Mouse (Mus musculus): Measurements from ENCODE around the gene Prkacb. TPM values are rescaled to one million over a fixed set of nuclear protein-coding genes. Genes with fewer than 3 reads are reported as not detected.

Prkacb gene
- polyA plus RNA-seq (2015; fragmentation: Nextera tagmentation; extraction: Ambion mirVana): 133 and 140 TPM in 2 replicates

DNA sequence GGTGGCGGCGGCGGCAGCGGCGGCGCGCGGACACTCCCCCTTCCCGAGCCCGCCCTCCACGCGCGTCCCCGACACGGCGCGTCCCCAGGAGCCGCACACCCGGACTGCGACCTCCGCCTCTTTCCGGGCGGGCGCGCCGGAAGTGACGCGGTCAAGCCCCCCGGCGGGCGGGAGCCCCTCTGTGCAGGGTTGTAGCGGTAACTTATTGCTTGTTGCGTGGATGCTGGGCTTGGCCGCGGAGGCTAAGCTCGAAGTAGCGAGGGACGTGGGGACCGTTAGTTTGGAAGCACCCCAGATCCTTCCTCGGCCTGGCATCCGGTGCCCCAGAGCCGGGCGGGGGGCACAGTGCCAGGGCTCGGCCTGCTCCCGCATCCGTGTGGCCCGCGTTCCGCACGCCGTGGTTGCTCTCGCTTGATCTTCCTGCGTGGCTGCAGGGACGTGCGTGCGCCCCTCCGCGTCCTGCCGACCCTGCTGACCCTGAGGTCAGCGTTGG lies at the start of gene Prkacb:
TSS of gene Prkacb (minus strand) at position 90 of the 493 bp plus-strand sequence.
- Histone ChIP-seq H3K27me3 (no peaks in the 10 kb centered on the region), H3K9ac (peak within 1 kb of the TSS; percentile 95), H3K27ac (replicated peaks) (peak within 1 kb of the TSS; percentile 91), H3K9me3 (no peaks in the 10 kb centered on the region), H3K36me3 (no peaks in the 10 kb centered on the region), H3K4me3 (peak within 1 kb of the TSS; percentile 96), H3K4me2 (peak within 1 kb of the TSS; percentile 67), H3K4me1 (replicated peaks) (peaks cover 24% of the 10 kb centered on the region)
- ATAC-seq (ENCODE audit: low read depth): peak; percentile 98
- WGBS: under 1% methylated on average over 54 of the region's 60 CpGs

DNA sequence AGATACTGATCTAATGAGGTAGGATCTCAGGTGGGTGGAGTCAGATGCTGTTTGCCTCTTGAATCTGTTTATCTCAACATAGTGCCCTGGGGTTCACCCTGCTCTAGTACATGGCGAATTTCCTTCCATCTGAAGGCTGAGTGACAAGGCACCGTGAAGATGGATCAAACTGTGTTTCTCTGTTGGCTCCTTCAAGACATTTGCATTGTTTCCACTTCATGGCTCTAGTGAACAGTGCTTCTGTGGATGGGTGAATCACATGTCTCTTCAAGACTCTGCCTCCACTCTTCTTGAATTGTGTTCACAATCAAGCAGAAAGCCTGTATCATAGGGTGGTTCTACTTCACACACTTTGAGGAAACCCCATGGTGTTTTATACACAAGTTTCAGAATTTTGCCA lies 47.5 kb upstream of the Prkacb start:
- ATAC-seq (ENCODE audit: low read depth): no peak
- Histone ChIP-seq H3K4me2 (no peak overlapping the region), H3K4me3 (no peak overlapping the region), H3K36me3 (no peaks in the 10 kb centered on the region), H3K9me3 (no peaks in the 10 kb centered on the region), H3K27ac (replicated peaks) (no peak overlapping the region), H3K27me3 (no peaks in the 10 kb centered on the region), H3K4me1 (replicated peaks) (no peaks in the 10 kb centered on the region), H3K9ac (no peak overlapping the region)
- 86% methylated on average over 2 of the region's 2 CpGs for WGBS

DNA sequence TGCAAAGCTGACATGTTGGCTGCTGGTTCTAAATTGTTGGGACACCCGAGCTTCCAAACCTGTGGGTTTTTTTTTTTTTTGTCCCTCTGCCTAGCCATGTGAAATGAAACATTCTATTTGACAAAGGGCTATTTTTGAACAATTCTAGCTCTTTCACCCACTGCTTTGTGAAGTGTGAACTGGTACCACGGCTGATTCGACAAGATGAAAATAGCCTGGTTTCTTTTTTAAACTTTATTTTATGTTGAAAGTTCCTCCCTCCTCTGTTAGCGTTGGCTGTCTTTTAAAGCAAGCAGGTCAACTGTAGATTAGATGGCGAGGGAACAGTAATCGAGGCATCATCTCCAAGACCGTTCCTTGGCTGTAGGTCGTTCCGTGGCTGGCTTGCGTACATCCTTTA lies 44.6 kb upstream of the Prkacb start:
- ATAC-seq (ENCODE audit: low read depth): no peak
- H3K9me3 ChIP-seq: no peaks in the 10 kb centered on the region
- no peaks in the 10 kb centered on the region for H3K27me3 ChIP-seq
- peaks cover 24% of the 10 kb centered on the region for H3K4me1 ChIP-seq (replicated peaks)
- H3K9ac ChIP-seq: no peak overlapping the region
- H3K4me3 ChIP-seq: no peak overlapping the region
- no peak overlapping the region for H3K27ac ChIP-seq (replicated peaks)
- no peaks in the 10 kb centered on the region for H3K36me3 ChIP-seq
- no peak overlapping the region for H3K4me2 ChIP-seq
- 88% methylated on average over 10 of the region's 10 CpGs for WGBS

DNA sequence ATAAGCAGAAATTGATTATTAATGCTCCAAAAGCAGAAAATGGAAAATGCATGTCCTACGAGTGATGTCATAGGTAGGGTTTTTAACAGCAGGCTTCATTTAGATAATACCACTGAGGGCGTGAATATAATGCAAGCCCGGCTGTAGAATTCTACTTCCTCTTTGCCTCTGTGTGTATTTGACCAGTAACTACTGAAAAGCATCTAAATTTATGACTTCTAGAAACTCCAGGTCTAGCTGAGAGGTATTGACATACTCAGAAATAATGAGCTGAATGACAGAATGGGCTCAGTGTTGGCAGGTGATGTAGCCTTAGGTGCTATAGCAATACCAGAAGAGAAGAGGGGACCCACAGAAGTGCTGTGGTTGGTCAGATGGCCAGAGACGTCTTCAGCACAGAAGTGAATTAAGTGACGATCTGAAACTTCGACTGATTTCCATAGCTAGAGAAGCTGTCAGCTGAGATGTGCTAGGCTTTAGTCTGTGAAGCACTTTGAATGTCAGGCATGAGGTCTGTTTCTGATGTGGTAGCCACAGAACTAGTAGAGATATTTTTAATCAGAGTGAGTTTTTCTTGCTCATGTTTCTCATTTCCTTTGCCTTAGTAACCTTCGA lies 41.8 kb upstream of the Prkacb start:
- Histone ChIP-seq H3K9me3 (no peaks in the 10 kb centered on the region), H3K4me3 (peak overlapping the region; percentile 80; the same call in 1 of the 2 replicates), H3K4me2 (peak overlapping the region; percentile 76), H3K27me3 (no peaks in the 10 kb centered on the region), H3K36me3 (no peaks in the 10 kb centered on the region), H3K27ac (replicated peaks) (no peak overlapping the region), H3K4me1 (replicated peaks) (peaks cover 30% of the 10 kb centered on the region), H3K9ac (0 out of 2 replicates have a peak overlapping the region, but pooled peaks have one; percentile 41)
- WGBS: 79% methylated on average over 7 of the region's 7 CpGs
- no peak for ATAC-seq (ENCODE audit: low read depth)

DNA sequence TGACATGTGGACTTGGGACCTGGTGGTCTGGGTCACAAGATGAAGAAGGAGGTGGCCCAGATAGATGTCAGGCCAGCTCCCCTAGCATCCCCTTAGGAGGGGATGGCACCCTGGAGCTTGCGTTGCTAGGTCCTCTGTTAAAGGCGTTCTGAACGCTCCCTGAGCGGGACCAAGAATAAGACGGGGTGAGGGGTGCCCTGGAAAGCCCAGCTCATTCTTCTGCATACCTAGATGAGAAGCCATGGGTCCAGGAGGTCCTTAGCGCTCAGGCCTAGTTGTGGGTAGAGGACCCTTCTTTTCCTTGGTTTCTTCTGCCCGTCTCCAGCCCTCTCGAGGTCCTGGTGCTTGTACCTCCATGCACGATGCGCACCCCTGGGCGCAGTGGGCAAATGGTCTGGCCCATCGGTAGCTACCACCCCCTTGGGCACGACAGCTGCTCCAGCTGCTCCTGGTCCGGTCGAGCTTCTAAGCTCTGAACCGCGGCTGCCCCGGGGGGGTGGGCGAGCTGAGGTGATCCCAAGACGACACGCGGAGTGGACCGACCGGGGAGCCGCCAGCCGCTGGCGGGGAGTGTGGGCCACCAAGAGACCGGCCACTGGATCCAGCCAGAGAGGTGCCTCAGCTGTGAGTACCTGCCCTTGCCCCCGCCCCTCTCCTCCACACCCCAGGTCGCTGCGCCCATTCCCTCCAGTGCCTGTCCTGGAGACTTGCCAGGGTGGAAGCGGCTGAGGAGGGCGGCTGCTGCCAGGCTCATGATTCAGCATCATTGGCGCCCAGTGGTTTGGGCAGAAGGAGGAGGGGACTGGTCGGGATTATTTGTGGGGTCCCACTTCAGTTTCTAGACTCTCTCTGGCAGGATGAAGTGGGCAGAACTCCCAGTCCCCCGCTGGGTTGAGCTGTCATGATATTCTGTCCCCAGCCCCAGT lies 39.4 kb upstream of the Prkacb start, which contains the start of gene Ttll7:
TSS of gene Ttll7 (plus strand) at position 402 of the 926 bp plus-strand sequence.
- WGBS: 1% methylated on average over 35 of the region's 36 CpGs
- Histone ChIP-seq H3K4me1 (replicated peaks) (peaks cover 30% of the 10 kb centered on the region), H3K9ac (peak within 1 kb of the TSS; percentile 86), H3K27me3 (no peaks in the 10 kb centered on the region), H3K4me2 (peak within 1 kb of the TSS; percentile 76), H3K27ac (replicated peaks) (peak within 1 kb of the TSS; percentile 85), H3K4me3 (peak within 1 kb of the TSS; percentile 80), H3K36me3 (no peaks in the 10 kb centered on the region), H3K9me3 (no peaks in the 10 kb centered on the region)
- ATAC-seq (ENCODE audit: low read depth): peak; percentile 97

DNA sequence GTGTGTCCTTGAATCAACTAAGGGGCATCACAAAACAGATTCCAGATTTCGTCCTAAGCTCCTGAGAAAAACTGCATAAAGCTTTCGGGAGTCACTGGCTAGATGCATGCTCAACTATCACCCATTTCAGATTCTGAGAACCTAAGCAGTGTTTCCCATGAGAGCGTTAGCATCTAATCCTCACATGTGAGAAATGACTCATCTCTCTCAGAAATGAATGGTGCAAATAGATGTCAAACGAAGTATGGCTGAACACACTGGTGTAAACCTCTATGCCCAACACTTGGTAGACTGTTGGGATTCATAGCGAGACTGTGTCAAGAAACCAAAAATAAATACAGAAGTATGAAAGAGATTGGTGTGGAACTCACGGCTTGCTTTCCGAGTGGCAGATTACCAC lies 36.6 kb upstream of the Prkacb start:
- Histone ChIP-seq H3K4me1 (replicated peaks) (peaks cover 26% of the 10 kb centered on the region), H3K9ac (no peak overlapping the region), H3K36me3 (no peaks in the 10 kb centered on the region), H3K4me3 (no peak overlapping the region), H3K4me2 (no peak overlapping the region), H3K27ac (replicated peaks) (no peak overlapping the region), H3K9me3 (no peaks in the 10 kb centered on the region), H3K27me3 (no peaks in the 10 kb centered on the region)
- ATAC-seq (ENCODE audit: low read depth): no peak
- 91% methylated on average over 7 of the region's 7 CpGs for WGBS

DNA sequence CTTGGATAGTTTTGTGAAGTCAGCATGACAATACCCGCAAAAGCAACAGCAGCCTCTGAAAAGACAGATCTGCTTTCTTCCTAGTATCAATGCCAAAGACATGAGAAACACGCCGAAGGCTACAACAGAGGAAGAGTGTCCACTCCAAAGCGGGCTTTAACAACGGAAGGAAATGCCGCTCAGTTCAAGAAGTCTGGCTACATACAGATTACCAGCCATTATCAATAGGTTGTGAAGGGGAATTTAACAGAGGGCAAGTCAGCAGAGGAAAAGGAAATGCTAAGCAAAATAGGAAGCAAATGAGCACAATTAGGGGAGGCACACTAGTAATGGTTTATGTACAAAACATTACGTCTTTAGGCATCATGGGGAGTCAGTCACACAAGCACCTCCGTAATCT lies 35.3 kb upstream of the Prkacb start:
- ATAC-seq (ENCODE audit: low read depth): no peak
- H3K27me3 ChIP-seq: no peaks in the 10 kb centered on the region
- 90% methylated on average over 8 of the region's 8 CpGs for WGBS
- H3K9ac ChIP-seq: no peak overlapping the region
- H3K4me2 ChIP-seq: no peak overlapping the region
- no peak overlapping the region for H3K27ac ChIP-seq (replicated peaks)
- H3K9me3 ChIP-seq: no peaks in the 10 kb centered on the region
- no peaks in the 10 kb centered on the region for H3K36me3 ChIP-seq
- H3K4me1 ChIP-seq (replicated peaks): peaks cover 18% of the 10 kb centered on the region
- H3K4me3 ChIP-seq: no peak overlapping the region

DNA sequence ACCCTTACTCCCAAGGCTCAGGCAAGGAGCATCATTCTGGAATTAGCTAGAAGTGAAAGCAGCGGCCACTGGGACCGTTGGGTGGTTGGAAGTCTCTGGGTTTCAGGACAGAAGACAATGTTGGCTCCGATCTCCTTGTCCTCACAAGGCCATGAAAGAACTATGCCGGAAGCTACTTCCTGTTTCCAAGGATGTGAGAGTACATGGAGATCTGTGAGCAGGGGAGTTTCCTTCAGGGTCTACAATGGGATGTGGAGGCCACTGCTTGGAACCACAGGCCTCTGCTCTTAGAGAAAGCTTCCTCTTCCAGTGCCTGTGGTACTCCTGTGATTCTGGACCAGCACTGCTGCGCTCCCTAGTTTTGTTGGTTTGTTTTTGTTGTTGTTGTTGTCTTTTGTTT lies 33.4 kb upstream of the Prkacb start:
- no peaks in the 10 kb centered on the region for H3K36me3 ChIP-seq
- peaks cover 4% of the 10 kb centered on the region for H3K4me1 ChIP-seq (replicated peaks)
- 90% methylated on average over 5 of the region's 5 CpGs for WGBS
- H3K27me3 ChIP-seq: no peaks in the 10 kb centered on the region
- ATAC-seq (ENCODE audit: low read depth): no peak
- H3K9me3 ChIP-seq: no peaks in the 10 kb centered on the region
- no peak overlapping the region for H3K4me2 ChIP-seq
- no peak overlapping the region for H3K4me3 ChIP-seq
- H3K27ac ChIP-seq (replicated peaks): peak overlapping the region; percentile 39; the same call in 1 of the 2 replicates
- no peak overlapping the region for H3K9ac ChIP-seq

DNA sequence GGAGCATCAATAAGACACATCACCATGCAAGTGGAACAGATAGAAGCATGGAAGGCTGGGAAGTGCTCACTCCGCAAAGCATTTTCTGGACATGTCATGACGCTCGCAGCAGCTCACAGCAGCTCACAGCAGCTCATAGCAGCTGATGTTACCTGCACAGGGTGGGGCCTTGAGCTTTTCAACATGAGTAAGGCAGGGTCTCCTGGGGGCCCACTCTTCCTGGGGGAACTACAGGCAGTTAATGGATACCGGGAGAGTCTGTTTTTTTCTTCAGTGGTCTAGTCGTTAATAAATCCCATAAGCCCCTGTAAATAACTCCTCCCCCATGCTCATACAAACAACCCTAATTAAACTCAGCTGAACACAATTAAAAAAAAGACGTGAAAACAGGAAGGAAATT lies 30.7 kb upstream of the Prkacb start:
- H3K27me3 ChIP-seq: no peaks in the 10 kb centered on the region
- no peaks in the 10 kb centered on the region for H3K36me3 ChIP-seq
- no peak overlapping the region for H3K4me2 ChIP-seq
- H3K4me1 ChIP-seq (replicated peaks): peaks cover 4% of the 10 kb centered on the region
- 62% methylated on average over 6 of the region's 6 CpGs for WGBS
- H3K27ac ChIP-seq (replicated peaks): no peak overlapping the region; the same call in 1 of the 2 replicates
- H3K9ac ChIP-seq: no peak overlapping the region
- ATAC-seq (ENCODE audit: low read depth): no peak
- H3K4me3 ChIP-seq: no peak overlapping the region
- H3K9me3 ChIP-seq: no peaks in the 10 kb centered on the region

DNA sequence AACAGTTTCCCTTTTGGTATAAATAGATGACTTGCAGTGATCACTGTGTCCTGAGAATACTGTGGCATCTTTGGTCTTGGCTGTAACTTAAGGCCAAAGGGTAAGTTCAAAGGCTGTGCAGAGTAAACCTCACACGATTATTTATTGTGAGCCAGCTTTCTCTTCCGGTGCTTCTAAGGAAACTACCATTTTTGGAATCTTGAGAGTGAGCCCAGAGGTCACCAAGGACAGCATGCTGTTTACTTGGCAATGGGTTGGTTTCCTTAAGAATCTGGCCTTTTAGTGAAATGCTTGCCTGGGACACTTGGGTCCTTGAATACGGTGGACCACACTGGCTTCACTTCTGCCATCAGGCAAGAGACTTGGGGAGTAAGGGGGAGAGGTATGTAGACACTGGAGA lies 30.0 kb upstream of the Prkacb start:
- Histone ChIP-seq H3K4me3 (no peak overlapping the region), H3K27me3 (no peaks in the 10 kb centered on the region), H3K4me1 (replicated peaks) (peaks cover 4% of the 10 kb centered on the region), H3K9ac (no peak overlapping the region), H3K4me2 (no peak overlapping the region), H3K36me3 (no peaks in the 10 kb centered on the region), H3K27ac (replicated peaks) (no peak overlapping the region), H3K9me3 (no peaks in the 10 kb centered on the region)
- WGBS: 72% methylated on average over 3 of the region's 3 CpGs
- no peak for ATAC-seq (ENCODE audit: low read depth)

DNA sequence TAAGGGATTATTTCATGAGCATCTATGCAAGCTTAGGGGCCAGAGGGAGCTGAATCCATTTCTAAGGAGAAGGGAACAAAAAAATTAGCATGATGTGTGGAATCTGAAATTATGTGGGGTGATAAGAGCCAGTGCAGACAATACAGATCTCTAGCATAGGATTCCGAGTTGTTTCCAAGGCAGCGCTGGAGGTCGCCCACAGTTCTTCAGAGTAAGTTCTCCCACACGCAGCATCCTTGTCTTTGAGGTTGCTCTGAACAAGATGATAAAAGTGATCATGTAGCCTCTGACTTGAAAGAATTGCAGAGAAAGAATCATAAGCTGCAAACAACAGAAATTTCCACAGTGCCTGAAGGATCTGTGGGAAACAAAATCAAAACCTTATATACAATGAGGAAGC lies 7.9 kb upstream of the Prkacb start:
- WGBS: 87% methylated on average over 4 of the region's 4 CpGs
- H3K27ac ChIP-seq (replicated peaks): no peak overlapping the region
- H3K9me3 ChIP-seq: no peaks in the 10 kb centered on the region
- ATAC-seq (ENCODE audit: low read depth): no peak
- H3K9ac ChIP-seq: no peak overlapping the region
- H3K4me3 ChIP-seq: no peak overlapping the region
- no peaks in the 10 kb centered on the region; the same call in 1 of the 2 replicates for H3K27me3 ChIP-seq
- H3K36me3 ChIP-seq: no peaks in the 10 kb centered on the region
- H3K4me2 ChIP-seq: no peak overlapping the region
- H3K4me1 ChIP-seq (replicated peaks): no peaks in the 10 kb centered on the region

DNA sequence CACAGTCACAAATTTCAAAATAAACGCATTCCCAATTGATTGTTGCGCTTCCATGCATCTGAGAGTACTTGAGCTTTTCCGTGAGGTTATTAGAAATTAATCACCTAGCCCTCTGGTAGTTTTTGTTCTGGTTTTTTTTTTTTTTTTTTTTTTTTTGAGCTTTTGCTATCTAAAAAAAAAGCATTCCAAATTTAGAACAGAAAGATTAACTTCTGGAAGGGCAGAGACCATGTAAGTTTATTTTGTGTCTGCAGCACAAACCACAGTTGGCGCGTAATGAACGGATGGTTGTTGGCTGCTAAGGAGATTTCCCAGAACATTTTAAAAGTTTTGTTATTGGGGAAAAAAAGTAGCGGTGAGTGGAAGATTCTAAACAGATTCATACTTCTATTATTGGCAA lies 834 bp upstream of the Prkacb start:
- ATAC-seq (ENCODE audit: low read depth): no peak
- Histone ChIP-seq H3K9ac (peak overlapping the region; percentile 95), H3K9me3 (no peaks in the 10 kb centered on the region), H3K4me1 (replicated peaks) (peaks cover 24% of the 10 kb centered on the region), H3K4me2 (peak overlapping the region; percentile 65), H3K27ac (replicated peaks) (peak overlapping the region; percentile 91), H3K27me3 (no peaks in the 10 kb centered on the region), H3K4me3 (peak overlapping the region; percentile 96), H3K36me3 (no peaks in the 10 kb centered on the region)
- 65% methylated on average over 7 of the region's 7 CpGs for WGBS

Data from neural tube, embryonic 13.5 days (tissue).